16 mouse cellular contexts compared by ENCODE assay signal in the genomic region with DNA sequence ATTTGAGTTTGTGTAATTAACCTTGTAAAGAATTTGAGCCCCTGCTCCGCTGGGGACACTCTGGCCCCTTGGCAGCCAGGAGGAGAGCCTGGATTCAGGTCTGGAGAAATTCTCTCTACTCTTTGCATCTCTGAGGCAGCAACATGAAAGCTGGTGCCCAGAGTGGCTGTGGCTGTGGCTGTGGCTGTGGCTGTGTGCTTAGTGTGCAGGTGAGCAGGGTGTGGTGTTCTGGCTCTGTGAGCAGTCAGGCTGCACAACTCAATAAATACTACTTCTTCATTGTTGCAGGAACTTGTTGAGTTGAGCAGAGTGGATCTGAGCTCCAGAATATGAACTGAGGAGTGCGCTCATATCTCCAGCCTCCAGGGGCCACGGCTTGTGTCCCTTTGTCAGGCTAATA. TPM values are rescaled to one million over a fixed set of nuclear protein-coding genes. Genes with fewer than 3 reads are reported as not detected.
A peak's percentile ranks its signal among the peaks of the same experiment; 100 is the strongest.
DNase-seq lines count a peak whose midpoint lies in the region; ATAC-seq and TF ChIP-seq lines count a peak whose summit lies in the region.
"Had no signal": no experiment of that assay in that cellular context is flagged by ENCODE, and none has a peak within 500 bp of the region (broad histone marks: within the 10 kb centered on the region; RNA-seq: fewer than 3 reads in every experiment).

No protein-coding gene starts in this region.

- H3K27ac ChIP-seq in forebrain, embryonic 11.5 days (ENCODE audit: low read depth, low read length): 0 out of 2 replicates have a peak overlapping the region, but pooled peaks have one; percentile 4
- H3K27ac ChIP-seq in forebrain, postnatal 0 days (ENCODE audit: low read depth, low read length): no peak overlapping the region
- peak overlapping the region; percentile 76 for H3K27ac ChIP-seq in kidney, embryonic 15.5 days
- H3K27ac ChIP-seq in midbrain, postnatal 0 days (ENCODE audit: low read depth, low read length): no peak overlapping the region
- H3K27ac ChIP-seq in midbrain, embryonic 13.5 days: no peak overlapping the region
- H3K27ac ChIP-seq: hindbrain, postnatal 0 days had no signal

- no peak for TF ChIP-seq CTCF in forebrain, postnatal 0 days (IDR thresholded peaks at IDR 0.05; ENCODE audit: low read depth)
- TF ChIP-seq CTCF in midbrain, postnatal 0 days (IDR thresholded peaks at IDR 0.05): no peak

- no peak for ATAC-seq in forebrain, embryonic 11.5 days (replicated peaks; ENCODE audit: low FRiP score)
- no peak for ATAC-seq in forebrain, postnatal 0 days
- 0 out of 2 replicates have a peak, but pooled peaks have one; percentile 17 for ATAC-seq in kidney, embryonic 15.5 days (replicated peaks; ENCODE audit: low FRiP score)
- no peak for ATAC-seq in midbrain, postnatal 0 days (ENCODE audit: low FRiP score)
- no peak for ATAC-seq in midbrain, embryonic 13.5 days
- ATAC-seq: hindbrain, postnatal 0 days; liver, postnatal 0 days had no signal

- H3K4me3 ChIP-seq in forebrain, embryonic 11.5 days (ENCODE audit: low read depth, low read length): no peak overlapping the region
- no peak overlapping the region for H3K4me3 ChIP-seq in forebrain, postnatal 0 days (ENCODE audit: low read depth, low read length)
- no peak overlapping the region for H3K4me3 ChIP-seq in kidney, embryonic 15.5 days (replicated peaks)
- H3K4me3 ChIP-seq in midbrain, postnatal 0 days (ENCODE audit: low read depth, low read length): no peak overlapping the region
- no peak overlapping the region for H3K4me3 ChIP-seq in midbrain, embryonic 13.5 days (replicated peaks)

- no peaks in the 10 kb centered on the region for H3K36me3 ChIP-seq in forebrain, embryonic 11.5 days (ENCODE audit: control insufficient read depth, insufficient read depth, low read length)
- peaks cover 41% of the 10 kb centered on the region for H3K36me3 ChIP-seq in forebrain, postnatal 0 days (ENCODE audit: insufficient read depth)
- peaks cover 43% of the 10 kb centered on the region for H3K36me3 ChIP-seq in kidney, embryonic 15.5 days
- peaks cover 23% of the 10 kb centered on the region for H3K36me3 ChIP-seq in midbrain, postnatal 0 days (ENCODE audit: insufficient read depth, low read length)
- H3K36me3 ChIP-seq in midbrain, embryonic 13.5 days: peaks cover 48% of the 10 kb centered on the region

- no peaks in the 10 kb centered on the region for H3K27me3 ChIP-seq in forebrain, embryonic 11.5 days (ENCODE audit: control insufficient read depth, insufficient read depth, low read length)
- no peaks in the 10 kb centered on the region for H3K27me3 ChIP-seq in forebrain, postnatal 0 days (ENCODE audit: insufficient read depth, low read length)
- no peaks in the 10 kb centered on the region for H3K27me3 ChIP-seq in kidney, embryonic 15.5 days
- no peaks in the 10 kb centered on the region for H3K27me3 ChIP-seq in midbrain, postnatal 0 days (ENCODE audit: insufficient read depth, low read length)
- no peaks in the 10 kb centered on the region for H3K27me3 ChIP-seq in midbrain, embryonic 13.5 days

- H3K4me2 ChIP-seq in forebrain, embryonic 11.5 days (ENCODE audit: low read depth, low read length, severe bottlenecking): no peak overlapping the region
- H3K4me2 ChIP-seq in forebrain, postnatal 0 days (ENCODE audit: low read depth): no peak overlapping the region
- H3K4me2 ChIP-seq in kidney, embryonic 15.5 days: no peak overlapping the region
- H3K4me2 ChIP-seq in midbrain, postnatal 0 days (ENCODE audit: low read depth, low read length, poor library complexity, severe bottlenecking): no peak overlapping the region
- H3K4me2 ChIP-seq in midbrain, embryonic 13.5 days (replicated peaks): no peak overlapping the region
- H3K4me2 ChIP-seq: midbrain, embryonic 11.5 days had no signal

- H3K4me1 ChIP-seq in forebrain, embryonic 11.5 days (replicated peaks; ENCODE audit: control insufficient read depth, insufficient read depth, low read length): peaks cover 8% of the 10 kb centered on the region; the same call in 1 of the 2 replicates
- H3K4me1 ChIP-seq in forebrain, postnatal 0 days (ENCODE audit: insufficient read depth): no peaks in the 10 kb centered on the region
- H3K4me1 ChIP-seq in kidney, embryonic 15.5 days: peaks cover 30% of the 10 kb centered on the region
- no peaks in the 10 kb centered on the region for H3K4me1 ChIP-seq in midbrain, postnatal 0 days (ENCODE audit: insufficient read depth, low read length)
- peaks cover 39% of the 10 kb centered on the region for H3K4me1 ChIP-seq in midbrain, embryonic 13.5 days (replicated peaks)

- 58% methylated on average over 3 of the region's 3 CpGs for WGBS in forebrain, embryonic 11.5 days
- 60% methylated on average over 3 of the region's 3 CpGs for WGBS in forebrain, postnatal 0 days
- WGBS in kidney, embryonic 15.5 days: 69% methylated on average over 3 of the region's 3 CpGs
- WGBS in midbrain, postnatal 0 days: 81% methylated on average over 3 of the region's 3 CpGs
- 63% methylated on average over 3 of the region's 3 CpGs for WGBS in midbrain, embryonic 13.5 days

- no peaks in the 10 kb centered on the region for H3K9me3 ChIP-seq in forebrain, embryonic 11.5 days (ENCODE audit: control insufficient read depth, low read length)
- no peaks in the 10 kb centered on the region for H3K9me3 ChIP-seq in forebrain, postnatal 0 days (ENCODE audit: low read length)
- no peaks in the 10 kb centered on the region for H3K9me3 ChIP-seq in kidney, embryonic 15.5 days (replicated peaks)
- no peaks in the 10 kb centered on the region for H3K9me3 ChIP-seq in midbrain, postnatal 0 days (ENCODE audit: low read length)
- no peaks in the 10 kb centered on the region for H3K9me3 ChIP-seq in midbrain, embryonic 13.5 days

- H3K9ac ChIP-seq in forebrain, embryonic 11.5 days (ENCODE audit: low read length): no peak overlapping the region
- H3K9ac ChIP-seq in forebrain, postnatal 0 days: no peak overlapping the region
- H3K9ac ChIP-seq in kidney, embryonic 15.5 days: no peak overlapping the region
- H3K9ac ChIP-seq in midbrain, postnatal 0 days (replicated peaks; ENCODE audit: low read length, poor library complexity, severe bottlenecking): 0 out of 2 replicates have a peak overlapping the region, but pooled peaks have one; percentile 4
- H3K9ac ChIP-seq in midbrain, embryonic 13.5 days (replicated peaks): no peak overlapping the region
- H3K9ac ChIP-seq: liver, postnatal 0 days had no signal

- DNase-seq in forebrain, embryonic 11.5 days (ENCODE audit: low spot score): no peak
- DNase-seq in forebrain, postnatal 0 days: no peak
- no peak for DNase-seq in kidney, postnatal 10 days
- no peak for DNase-seq in midbrain, postnatal 0 days (ENCODE audit: low spot score)
- no peak for DNase-seq in adrenal gland, postnatal 4 days (ENCODE audit: low spot score in 2 of 2)
- no peak for DNase-seq in thymus, postnatal 0 days (ENCODE audit: low spot score)
- DNase-seq: cerebellum, adult 11-12 months; liver, postnatal 0 days; thymus, postnatal 25 days had no signal

RNA-seq across cellular contexts. Expression of a gene that starts 14.4 kb away (rescaled TPM):
- polyA plus RNA-seq in forebrain, embryonic 11.5 days (2014; fragmentation: Nextera tagmentation; extraction: Ambion mirVana): 50.8 and 55.7 TPM in 2 replicates
- total RNA-seq in forebrain, postnatal 0 days (2014; rRNA removed): 42.1 and 51.5 TPM in 2 replicates
- 32.8 and 34.8 TPM in 2 replicates for polyA plus RNA-seq in forebrain, postnatal 0 days (2015; fragmentation: Nextera tagmentation; extraction: Ambion mirVana)
- 39.8 and 40.4 TPM in 2 replicates for polyA plus RNA-seq in kidney, embryonic 15.5 days (2015; fragmentation: Nextera tagmentation; extraction: Ambion mirVana)
- 31.0 and 34.4 TPM in 2 replicates for total RNA-seq in midbrain, postnatal 0 days (2014; rRNA removed)
- 30.1 and 30.8 TPM in 2 replicates for polyA plus RNA-seq in midbrain, postnatal 0 days (2015; fragmentation: Nextera tagmentation; extraction: Ambion mirVana)
- polyA plus RNA-seq in midbrain, embryonic 13.5 days (2015; fragmentation: Nextera tagmentation; extraction: Ambion mirVana): 54.7 and 61.0 TPM in 2 replicates
- total RNA-seq in adrenal gland, postnatal 4 days (2021): 10 to 100 TPM; 21.6 to 24.9 TPM
- polyA plus RNA-seq in thymus, postnatal 0 days (2015; fragmentation: Nextera tagmentation; extraction: Ambion mirVana): 31.1 and 32.5 TPM in 2 replicates

RNA-seq across cellular contexts. Expression of a gene that starts 23.0 kb away (rescaled TPM):
- polyA plus RNA-seq in forebrain, embryonic 11.5 days (2014; fragmentation: Nextera tagmentation; extraction: Ambion mirVana): not detected in 2 replicates
- 2.4 and 4.6 TPM in 2 replicates for total RNA-seq in forebrain, postnatal 0 days (2014; rRNA removed)
- polyA plus RNA-seq in forebrain, postnatal 0 days (2015; fragmentation: Nextera tagmentation; extraction: Ambion mirVana): 0.63 and 0.69 TPM in 2 replicates
- not detected in 2 replicates for polyA plus RNA-seq in kidney, embryonic 15.5 days (2015; fragmentation: Nextera tagmentation; extraction: Ambion mirVana)
- total RNA-seq in midbrain, postnatal 0 days (2014; rRNA removed): 1.9 and 4.5 TPM in 2 replicates
- polyA plus RNA-seq in midbrain, postnatal 0 days (2015; fragmentation: Nextera tagmentation; extraction: Ambion mirVana): 0.52 and 0.76 TPM in 2 replicates
- polyA plus RNA-seq in midbrain, embryonic 13.5 days (2015; fragmentation: Nextera tagmentation; extraction: Ambion mirVana): not detected in 2 replicates
- not detected for total RNA-seq in adrenal gland, postnatal 4 days (2021)
- polyA plus RNA-seq in thymus, postnatal 0 days (2015; fragmentation: Nextera tagmentation; extraction: Ambion mirVana): not detected in 2 replicates
- total RNA-seq: gastrocnemius, postnatal 10 days had no signal
- polyA plus RNA-seq: heart, embryonic 16.5 days; liver, postnatal 0 days; midbrain, embryonic 11.5 days had no signal

RNA-seq across cellular contexts. Expression of a gene that starts 38.3 kb away (rescaled TPM):
- not detected in 2 replicates for polyA plus RNA-seq in forebrain, embryonic 11.5 days (2014; fragmentation: Nextera tagmentation; extraction: Ambion mirVana)
- not detected in 2 replicates for total RNA-seq in forebrain, postnatal 0 days (2014; rRNA removed)
- not detected in 2 replicates for polyA plus RNA-seq in forebrain, postnatal 0 days (2015; fragmentation: Nextera tagmentation; extraction: Ambion mirVana)
- polyA plus RNA-seq in kidney, embryonic 15.5 days (2015; fragmentation: Nextera tagmentation; extraction: Ambion mirVana): 1.0 and 1.1 TPM in 2 replicates
- total RNA-seq in midbrain, postnatal 0 days (2014; rRNA removed): 0.05 TPM in 1 of 2 replicates, not detected in the other
- 0.10 and 0.12 TPM in 2 replicates for polyA plus RNA-seq in midbrain, postnatal 0 days (2015; fragmentation: Nextera tagmentation; extraction: Ambion mirVana)
- not detected in 2 replicates for polyA plus RNA-seq in midbrain, embryonic 13.5 days (2015; fragmentation: Nextera tagmentation; extraction: Ambion mirVana)
- total RNA-seq in adrenal gland, postnatal 4 days (2021): 1 to 10 TPM; 2.9 to 9.6 TPM
- polyA plus RNA-seq in thymus, postnatal 0 days (2015; fragmentation: Nextera tagmentation; extraction: Ambion mirVana): 0.27 TPM in 1 of 2 replicates, not detected in the other
- total RNA-seq: hindbrain, postnatal 0 days had no signal
- polyA plus RNA-seq: midbrain, embryonic 11.5 days had no signal

RNA-seq across cellular contexts. Expression of a gene that starts 43.1 kb away (rescaled TPM):
- not detected in 2 replicates for polyA plus RNA-seq in forebrain, embryonic 11.5 days (2014; fragmentation: Nextera tagmentation; extraction: Ambion mirVana)
- 0.08 TPM in 1 of 2 replicates, not detected in the other for total RNA-seq in forebrain, postnatal 0 days (2014; rRNA removed)
- 0.25 TPM in 1 of 2 replicates, not detected in the other for polyA plus RNA-seq in forebrain, postnatal 0 days (2015; fragmentation: Nextera tagmentation; extraction: Ambion mirVana)
- polyA plus RNA-seq in kidney, embryonic 15.5 days (2015; fragmentation: Nextera tagmentation; extraction: Ambion mirVana): 19.5 and 19.8 TPM in 2 replicates
- total RNA-seq in midbrain, postnatal 0 days (2014; rRNA removed): not detected in 2 replicates
- polyA plus RNA-seq in midbrain, postnatal 0 days (2015; fragmentation: Nextera tagmentation; extraction: Ambion mirVana): 0.27 and 0.43 TPM in 2 replicates
- polyA plus RNA-seq in midbrain, embryonic 13.5 days (2015; fragmentation: Nextera tagmentation; extraction: Ambion mirVana): not detected in 2 replicates
- total RNA-seq in adrenal gland, postnatal 4 days (2021): 10 to 100 TPM in 1 of 2 experiments, 1 to 10 TPM in 1; 1.0 to 24.8 TPM
- polyA plus RNA-seq in thymus, postnatal 0 days (2015; fragmentation: Nextera tagmentation; extraction: Ambion mirVana): 0.23 TPM in 1 of 2 replicates, not detected in the other
- total RNA-seq: layer of hippocampus, postnatal 14 days had no signal
- polyA plus RNA-seq: liver, postnatal 0 days; midbrain, embryonic 11.5 days had no signal

Comparison
In these comparisons a context has a peak if more than half of its experiments do, and no peak if none do; other contexts are left out.
1. H3K27ac ChIP-seq: peak in forebrain, embryonic 11.5 days (single experiment) and kidney, embryonic 15.5 days (single experiment); none in forebrain, postnatal 0 days (single experiment), midbrain, postnatal 0 days (single experiment) and midbrain, embryonic 13.5 days (single experiment).